Mouse (Mus musculus): ENCODE data around the gene Ovch2. TPM values are rescaled to one million over a fixed set of nuclear protein-coding genes. Genes with fewer than 3 reads are reported as not detected.

Gene Ovch2
- not detected for polyA plus RNA-seq (2017; shearing (Covaris generic))

DNA sequence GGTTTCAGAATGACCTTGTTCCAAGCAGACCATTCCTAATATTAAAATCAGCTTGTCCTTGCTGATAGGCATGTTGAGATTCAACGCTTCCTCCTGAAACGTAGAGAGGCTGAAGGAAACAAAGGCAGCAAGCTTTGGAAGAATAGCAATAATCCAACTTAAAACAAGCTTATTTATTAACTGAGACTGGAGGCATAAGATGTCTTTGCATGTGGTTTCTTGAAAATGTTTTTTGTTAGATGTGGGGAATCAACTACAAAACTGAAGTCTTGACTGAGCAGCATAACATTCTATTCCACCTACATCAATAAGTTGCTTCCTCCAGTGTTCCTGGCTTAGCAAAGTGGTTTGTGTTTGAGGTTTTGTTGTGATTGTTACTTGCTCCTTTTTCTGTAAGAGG, at the start of gene Ovch2:
TSS of gene Ovch2 (minus strand) at position 101 of the 400 bp plus-strand sequence.

DNA sequence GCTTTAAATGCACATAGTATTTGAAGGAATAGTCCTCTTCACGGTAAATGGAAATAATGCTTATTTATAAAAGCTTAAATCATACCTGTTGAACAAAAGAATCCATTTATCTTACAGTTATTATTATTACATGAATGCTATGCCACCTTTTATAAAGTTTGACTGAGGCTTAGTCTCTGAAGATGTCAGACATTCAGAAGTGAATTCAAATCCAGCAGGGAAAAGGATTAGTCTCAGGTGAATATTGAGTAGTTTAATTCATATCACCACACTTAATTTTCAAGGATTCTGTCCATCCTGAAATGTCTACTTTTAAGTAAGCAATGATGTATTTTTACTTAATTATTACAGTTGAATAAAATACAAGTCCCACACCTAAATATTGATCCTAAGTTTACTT, 46.4 kb upstream of the Ovch2 start, which contains the start of gene Olfr470:
TSS of gene Olfr470 (minus strand) at position 101 of the 400 bp plus-strand sequence.

DNA sequence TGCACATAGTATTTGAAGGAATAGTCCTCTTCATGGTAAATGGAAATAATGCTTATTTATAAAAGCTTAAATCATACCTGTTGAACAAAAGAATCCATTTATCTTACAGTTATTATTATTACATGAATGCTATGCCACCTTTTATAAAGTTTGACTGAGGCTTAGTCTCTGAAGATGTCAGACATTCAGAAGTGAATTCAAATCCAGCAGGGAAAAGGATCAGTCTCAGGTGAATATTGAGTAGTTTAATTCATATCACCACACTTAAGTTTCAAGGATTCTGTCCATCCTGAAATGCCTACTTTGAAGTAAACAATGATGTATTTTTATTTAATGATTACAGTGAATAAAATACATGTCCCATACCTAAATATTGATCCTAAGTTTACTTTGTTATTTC, 24.4 kb upstream of the Ovch2 start, which contains the start of gene Olfr469:
TSS of gene Olfr469 (minus strand) at position 101 of the 400 bp plus-strand sequence.

DNA sequence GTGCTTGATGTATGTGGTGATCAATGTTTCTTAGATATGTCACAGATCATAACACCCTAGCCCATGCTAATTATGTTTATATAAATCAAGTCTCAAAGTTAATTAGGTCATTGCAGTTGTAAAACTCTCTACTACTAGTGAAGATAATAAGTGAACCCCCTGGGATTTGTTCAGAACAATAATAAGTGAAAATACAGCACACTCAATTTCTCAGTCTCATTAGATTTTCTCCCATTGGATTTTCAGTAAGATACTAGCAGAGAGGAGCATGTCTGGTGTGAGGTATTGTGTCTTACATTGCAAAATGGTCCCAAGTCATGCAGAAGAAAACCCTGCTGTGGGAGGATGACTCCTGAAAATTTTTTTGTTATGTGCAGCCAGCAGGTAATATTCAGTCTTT, 11.0 kb upstream of the Ovch2 start, which contains the start of gene Olfr467:
TSS of gene Olfr467 (plus strand) at position 301 of the 400 bp plus-strand sequence.

DNA sequence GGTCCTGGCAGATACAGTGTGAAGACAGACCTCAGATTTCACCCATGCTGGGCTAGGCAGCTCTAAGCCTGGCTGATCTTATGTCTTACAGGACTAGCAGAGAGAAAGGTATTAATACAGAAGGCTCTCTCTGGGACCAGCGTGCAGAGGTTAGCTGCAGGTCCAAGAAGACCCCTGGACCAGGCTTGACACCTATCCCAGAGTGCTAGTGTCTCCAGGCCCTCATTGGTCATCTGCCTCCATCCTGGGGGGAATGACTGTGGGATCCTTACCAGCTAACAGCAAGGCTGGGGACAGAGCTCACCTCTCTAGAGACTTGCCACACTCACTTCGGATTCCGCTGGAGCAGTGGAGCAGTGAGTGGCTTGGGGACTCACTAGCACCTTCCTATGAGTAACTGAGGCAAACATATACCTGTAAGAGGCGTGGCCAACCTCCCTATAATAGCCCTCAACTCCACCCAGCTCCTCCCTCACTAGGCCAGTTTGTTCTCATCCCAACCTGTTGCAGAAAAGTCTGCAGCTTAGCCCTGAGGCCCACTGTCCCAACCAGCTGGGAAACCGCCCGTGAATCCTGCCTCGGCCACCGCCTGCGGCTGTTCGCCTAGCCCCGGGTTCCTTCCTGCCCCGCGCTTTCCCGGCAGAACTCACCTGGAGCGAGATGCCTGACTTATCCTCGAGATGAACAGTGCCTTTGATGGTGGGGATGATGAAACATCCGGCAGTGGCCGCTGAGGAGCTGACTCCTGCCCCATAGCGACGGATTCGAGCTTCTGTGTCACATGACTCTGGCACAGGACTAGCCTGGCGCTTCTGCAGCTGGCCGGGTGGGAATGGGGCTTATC, 43.5 kb downstream of the Ovch2 start, which contains the start of gene Cyb5r2:
TSS of gene Cyb5r2 (minus strand) at position 725 of the 844 bp plus-strand sequence.

Other genes starting within 250 kb of the Ovch2 start
- not detected for gene Olfml1, start 233.8 kb downstream of the Ovch2 start, polyA plus RNA-seq (2017; shearing (Covaris generic))
- gene Ppfibp2, start 206.0 kb downstream of the Ovch2 start, polyA plus RNA-seq (2017; shearing (Covaris generic)) = 0.22 TPM
- not detected for gene 5330417H12Rik, start 176.0 kb downstream of the Ovch2 start, polyA plus RNA-seq (2017; shearing (Covaris generic))
- not detected for gene Cyb5r2, start 43.2 kb downstream of the Ovch2 start, polyA plus RNA-seq (2017; shearing (Covaris generic))
- not detected for gene Olfr467, start 11.1 kb upstream of the Ovch2 start, polyA plus RNA-seq (2017; shearing (Covaris generic))
- gene Olfr469, start 24.3 kb upstream of the Ovch2 start, polyA plus RNA-seq (2017; shearing (Covaris generic)) = not detected
- not detected for gene Olfr470, start 46.3 kb upstream of the Ovch2 start, polyA plus RNA-seq (2017; shearing (Covaris generic))
- 0.11 TPM for gene Olfr472, start 96.7 kb upstream of the Ovch2 start, polyA plus RNA-seq (2017; shearing (Covaris generic))
- gene Olfr473, start 129.2 kb upstream of the Ovch2 start, polyA plus RNA-seq (2017; shearing (Covaris generic)) = not detected
- gene Olfr474, start 153.4 kb upstream of the Ovch2 start, polyA plus RNA-seq (2017; shearing (Covaris generic)) = not detected
- not detected for gene Olfr476, start 163.6 kb upstream of the Ovch2 start, polyA plus RNA-seq (2017; shearing (Covaris generic))
- not detected for gene Olfr477, start 185.5 kb upstream of the Ovch2 start, polyA plus RNA-seq (2017; shearing (Covaris generic))
- gene Olfr478, start 232.8 kb upstream of the Ovch2 start, polyA plus RNA-seq (2017; shearing (Covaris generic)) = not detected
- not detected for gene Olfr479, start 249.5 kb upstream of the Ovch2 start, polyA plus RNA-seq (2017; shearing (Covaris generic))

All from naive thymus-derived CD4-positive, alpha-beta T cell, adult 5 months (primary cell).